In the genomic region with DNA sequence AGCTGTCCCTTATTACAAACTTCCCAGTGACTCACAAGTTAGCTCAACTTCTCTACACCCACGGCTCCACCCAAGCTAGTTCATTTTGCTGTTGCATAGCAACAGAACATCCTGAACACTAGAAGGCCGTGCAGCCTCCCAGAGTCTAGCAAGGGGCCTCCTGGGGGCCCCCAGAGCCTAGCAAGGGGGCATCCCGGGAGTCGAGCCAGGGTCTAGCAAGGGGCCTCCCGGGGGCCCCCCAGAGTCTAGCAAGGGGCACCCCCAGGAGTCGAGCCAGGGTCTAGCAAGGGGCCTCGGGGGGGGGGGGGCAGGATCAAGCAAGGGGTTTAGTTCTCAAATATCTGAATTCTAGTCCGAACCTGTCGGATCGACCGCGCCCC, we compare ENCODE assay signal across 8 mouse cellular contexts. TPM values are rescaled to one million over a fixed set of nuclear protein-coding genes. Genes with fewer than 3 reads are reported as not detected.
DNase-seq lines count a peak whose midpoint lies in the region; ATAC-seq and TF ChIP-seq lines count a peak whose summit lies in the region.

No protein-coding gene starts in this region.

- H3K36me3 ChIP-seq in hindbrain, embryonic 11.5 days (ENCODE audit: control insufficient read depth, insufficient read depth, low read length), result peaks cover 7% of the 10 kb centered on the region; the same call in 1 of the 2 replicates

- peak overlapping the region; percentile 74 for H3K4me3 ChIP-seq in hindbrain, embryonic 11.5 days (ENCODE audit: low read depth, low read length)
- peak overlapping the region; percentile 85 for H3K4me3 ChIP-seq in left cerebral cortex, adult 2 months

- peak overlapping the region; percentile 81 for H3K4me2 ChIP-seq in hindbrain, embryonic 11.5 days (replicated peaks; ENCODE audit: low read depth, low read length)

- peak overlapping the region; percentile 91 for H3K27ac ChIP-seq in hindbrain, embryonic 11.5 days (ENCODE audit: low read depth, low read length)
- peak overlapping the region; percentile 92 for H3K27ac ChIP-seq in left cerebral cortex, adult 2 months

- 0 out of 2 replicates have a peak, but pooled peaks cover 2% of the 10 kb centered on the region for H3K4me1 ChIP-seq in hindbrain, embryonic 11.5 days (replicated peaks; ENCODE audit: control insufficient read depth, insufficient read depth, low read length)

- no peaks in the 10 kb centered on the region for H3K9me3 ChIP-seq in hindbrain, embryonic 11.5 days (ENCODE audit: control insufficient read depth, low read length)

- TF ChIP-seq CTCF in left cerebral cortex, adult 2 months (IDR thresholded peaks at IDR 0.05), result no peak

- WGBS in hindbrain, embryonic 11.5 days, result 0% methylated on average over 12 of the region's 12 CpGs

- no peaks in the 10 kb centered on the region for H3K27me3 ChIP-seq in hindbrain, embryonic 11.5 days (ENCODE audit: control insufficient read depth, insufficient read depth, low read length)

- peak overlapping the region; percentile 70 for H3K9ac ChIP-seq in hindbrain, embryonic 11.5 days (ENCODE audit: low read depth, low read length)

- DNase-seq in Muller cell, postnatal 12 days (ENCODE audit: inconsistent ontology term), result peak; percentile 85
- peak; percentile 72 for DNase-seq in c-Kit-positive CD71-positive TER-119-positive erythroid progenitor cells, embryonic 14.5 days (ENCODE audit: low spot score)
- DNase-seq in forelimb bud, embryonic 11.5 days (ENCODE audit: low read depth, low spot score), result peak; percentile 77
- DNase-seq in hindbrain, embryonic 11.5 days (ENCODE audit: low spot score), result peak; percentile 80
- DNase-seq in left cerebral cortex, adult 2 months (ENCODE audit: extremely low spot score in 1 of 2, low spot score in 2 of 2), result peak; percentile 64 to 68
- peak; percentile 76 to 81 for DNase-seq in lung, postnatal 4 days
- DNase-seq in retina, postnatal 1 day, result peak; percentile 94
- peak; percentile 64 to 67 for DNase-seq in urinary bladder, postnatal 36 days (ENCODE audit: low spot score in 2 of 2)

- intact Hi-C loops in left cerebral cortex, adult 2 months (cut with DNase I), result loop anchor here (1.0 to 10.0 kb wide), 5 partner anchors 52 to 376 kb away; a partner anchor contains a TSS

- ATAC-seq in hindbrain, embryonic 11.5 days (ENCODE audit: low FRiP score), result peak; percentile 66

RNA-seq across cellular contexts. Expression of a gene that starts 0.8 kb away (rescaled TPM):
- polyA plus RNA-seq in hindbrain, embryonic 11.5 days (2014; fragmentation: Nextera tagmentation; extraction: Ambion mirVana), result 295 and 320 TPM in 2 replicates
- 10 to 100 TPM; 87.4 to 88.6 TPM for total RNA-seq in left cerebral cortex, adult 2 months (2021)

RNA-seq across cellular contexts. Expression of a gene that starts 38.8 kb away (rescaled TPM):
- polyA plus RNA-seq in hindbrain, embryonic 11.5 days (2014; fragmentation: Nextera tagmentation; extraction: Ambion mirVana), result 0.36 and 0.38 TPM in 2 replicates
- total RNA-seq in left cerebral cortex, adult 2 months (2021), result under 1 TPM; 0.20 to 0.35 TPM

Comparison
In these comparisons a context has a peak if more than half of its experiments do, and no peak if none do; other contexts are left out.
1. Peak in every context shown above with its lines: DNase-seq, ATAC-seq, H3K4me3 ChIP-seq and H3K27ac ChIP-seq.